Mouse (Mus musculus) intestine, embryonic 16.5 days (tissue): ENCODE measurements at regions not wholly inside any gene's neighbourhood (a gene's known extent, or its start where the extent isn't known, plus 50 kb on each side); places are given as distances from the start of the nearest gene placed in this dataset.

ENCODE experiments used
- ATAC-seq: fragments of 200-750 bp; cut with Nextera tagmentation; 2 replicates; pipeline ENCODE4 v1.8.0; 2017; ENCODE audit warnings: moderate TSS enrichment, moderate library complexity
- H3K27ac ChIP-seq: fragments of 300-500 bp; sonication (generic); 2 replicates; pipeline ENCODE4 v1.5.1; 2014; ENCODE audit warnings: mild to moderate bottlenecking, low read length
- H3K27me3 ChIP-seq: fragments of 300-500 bp; sonication (generic); replicated peaks from 2 replicates; pipeline ENCODE4 v1.6.1; 2014; ENCODE audit warnings: low read length, control low read depth, mixed read lengths; ENCODE audit not compliant: control insufficient read depth, insufficient read depth
- H3K36me3 ChIP-seq: fragments of 300-500 bp; sonication (generic); 2 replicates; pipeline ENCODE4 v1.6.1; 2014; ENCODE audit warnings: low read length, control low read depth; ENCODE audit not compliant: control insufficient read depth, insufficient read depth
- H3K4me1 ChIP-seq: fragments of 300-500 bp; sonication (generic); 2 replicates; pipeline ENCODE4 v1.6.1; 2014; ENCODE audit warnings: low read length, control low read depth, mixed read lengths; ENCODE audit not compliant: control insufficient read depth, insufficient read depth
- H3K4me2 ChIP-seq: fragments of 300-500 bp; sonication (generic); 2 replicates; pipeline ENCODE4 v1.6.1; 2014; ENCODE audit warnings: low read depth, low read length, control low read depth
- H3K4me3 ChIP-seq: fragments of 300-500 bp; sonication (generic); 2 replicates; pipeline ENCODE4 v1.5.1; 2014; ENCODE audit warnings: mild to moderate bottlenecking, low read length
- H3K9ac ChIP-seq: fragments of 300-500 bp; sonication (generic); 2 replicates; pipeline ENCODE4 v1.6.1; 2014; ENCODE audit warnings: low read depth, low read length
- H3K9me3 ChIP-seq: fragments of 300-500 bp; sonication (generic); 2 replicates; pipeline ENCODE4 v1.6.1; 2016; ENCODE audit warnings: low read length, control low read depth; ENCODE audit not compliant: control insufficient read depth
- WGBS: fragments of 180-500 bp; shearing (Covaris S2); extraction: QIAGEN DNeasy Blood & Tissue Kit; methylation state at CpG from one replicate; pipeline ENCODE4 v1.1.7; 2014; 5-methylcytosine and 5-hydroxymethylcytosine counted together

GRCm38 (mm10) chr8:51032386-51032785 lies 2188.6 kb upstream of the Tenm3 start:
- no peaks in the 10 kb centered on the region for H3K4me1 ChIP-seq
- WGBS, result 48% methylated on average over 3 of the region's 3 CpGs
- no peaks in the 10 kb centered on the region for H3K36me3 ChIP-seq
- no peak overlapping the region for H3K4me2 ChIP-seq
- H3K9me3 ChIP-seq, result no peaks in the 10 kb centered on the region
- H3K9ac ChIP-seq, result no peak overlapping the region
- no peak for ATAC-seq
- H3K27ac ChIP-seq, result no peak overlapping the region
- H3K27me3 ChIP-seq, result no peaks in the 10 kb centered on the region
- no peak overlapping the region for H3K4me3 ChIP-seq

- Histone ChIP-seq H3K4me3 (no peak overlapping the region), H3K4me2 (no peak overlapping the region), H3K36me3 (no peaks in the 10 kb centered on the region), H3K27ac (no peak overlapping the region), H3K27me3 (no peaks in the 10 kb centered on the region), H3K4me1 (no peaks in the 10 kb centered on the region), H3K9ac (no peak overlapping the region), H3K9me3 (no peaks in the 10 kb centered on the region)
- ATAC-seq, result no peak
- WGBS, result 91% methylated on average over 3 of the region's 3 CpGs
Measured at GRCm38 (mm10) chr8:51010508-51010907, 2166.8 kb upstream of the Tenm3 start.

GRCm38 (mm10) chr8:50967386-50967785 lies 2123.6 kb upstream of the Tenm3 start:
- ATAC-seq, result no peak
- Histone ChIP-seq H3K9ac (no peak overlapping the region), H3K36me3 (no peaks in the 10 kb centered on the region), H3K27me3 (no peaks in the 10 kb centered on the region), H3K9me3 (no peaks in the 10 kb centered on the region), H3K4me3 (no peak overlapping the region), H3K4me2 (no peak overlapping the region), H3K4me1 (no peaks in the 10 kb centered on the region), H3K27ac (no peak overlapping the region)
- 55% methylated on average over 4 of the region's 4 CpGs for whole genome bisulfite sequencing

- Histone ChIP-seq H3K36me3 (no peaks in the 10 kb centered on the region), H3K4me2 (no peak overlapping the region), H3K27ac (no peak overlapping the region), H3K9ac (no peak overlapping the region), H3K27me3 (peaks cover 15% of the 10 kb centered on the region), H3K4me3 (no peak overlapping the region), H3K4me1 (peaks cover 3% of the 10 kb centered on the region; the same call in 1 of the 2 replicates), H3K9me3 (no peaks in the 10 kb centered on the region)
- WGBS, result 25% methylated on average over 5 of the region's 5 CpGs
- no peak for ATAC-seq
Measured at GRCm38 (mm10) chr8:50917540-50917939, 2073.8 kb upstream of the Tenm3 start.

GRCm38 (mm10) chr8:50916733-50917113 lies 2073.0 kb upstream of the Tenm3 start:
- Histone ChIP-seq H3K4me2 (peak overlapping the region; percentile 96), H3K27ac (no peak overlapping the region), H3K27me3 (peaks cover 15% of the 10 kb centered on the region), H3K36me3 (no peaks in the 10 kb centered on the region), H3K4me3 (peak overlapping the region; percentile 56), H3K4me1 (peaks cover 3% of the 10 kb centered on the region; the same call in 1 of the 2 replicates), H3K9me3 (no peaks in the 10 kb centered on the region), H3K9ac (no peak overlapping the region; the same call in 1 of the 2 replicates)
- 2% methylated on average over 8 of the region's 8 CpGs for WGBS
- ATAC-seq, result peak; percentile 18; the same call in 1 of the 2 replicates

- H3K27ac ChIP-seq, result no peak overlapping the region
- H3K4me2 ChIP-seq, result peak overlapping the region; percentile 96
- peak overlapping the region; percentile 56 for H3K4me3 ChIP-seq
- peaks cover 15% of the 10 kb centered on the region for H3K27me3 ChIP-seq
- ATAC-seq, result peak; percentile 71
- under 1% methylated on average over 49 of the region's 56 CpGs for WGBS
- H3K36me3 ChIP-seq, result no peaks in the 10 kb centered on the region
- H3K4me1 ChIP-seq, result peaks cover 3% of the 10 kb centered on the region; the same call in 1 of the 2 replicates
- peak overlapping the region; percentile 55; the same call in 1 of the 2 replicates for H3K9ac ChIP-seq
- no peaks in the 10 kb centered on the region for H3K9me3 ChIP-seq
Measured at GRCm38 (mm10) chr8:50915876-50916732, 2072.4 kb upstream of the Tenm3 start.

- no peaks in the 10 kb centered on the region for H3K36me3 ChIP-seq
- H3K27me3 ChIP-seq, result peaks cover 15% of the 10 kb centered on the region
- peaks cover 3% of the 10 kb centered on the region; the same call in 1 of the 2 replicates for H3K4me1 ChIP-seq
- no peaks in the 10 kb centered on the region for H3K9me3 ChIP-seq
- WGBS, result under 1% methylated on average over 22 of the region's 22 CpGs
- H3K4me3 ChIP-seq, result peak overlapping the region; percentile 56
- no peak overlapping the region for H3K27ac ChIP-seq
- H3K4me2 ChIP-seq, result peak overlapping the region; percentile 96
- H3K9ac ChIP-seq, result peak overlapping the region; percentile 55
- no peak; the same call in 1 of the 2 replicates for ATAC-seq
Measured at GRCm38 (mm10) chr8:50915259-50915875, 2071.6 kb upstream of the Tenm3 start.

GRCm38 (mm10) chr8:50914615-50915014 lies 2070.9 kb upstream of the Tenm3 start:
- no peaks in the 10 kb centered on the region for H3K9me3 ChIP-seq
- H3K9ac ChIP-seq, result no peak overlapping the region
- no peaks in the 10 kb centered on the region for H3K36me3 ChIP-seq
- H3K27ac ChIP-seq, result no peak overlapping the region
- peaks cover 3% of the 10 kb centered on the region; the same call in 1 of the 2 replicates for H3K4me1 ChIP-seq
- no peak for ATAC-seq
- H3K27me3 ChIP-seq, result peaks cover 15% of the 10 kb centered on the region
- 0 out of 2 replicates have a peak overlapping the region, but pooled peaks have one; percentile 56 for H3K4me3 ChIP-seq
- WGBS, result 21% methylated on average over 7 of the region's 7 CpGs
- no peak overlapping the region for H3K4me2 ChIP-seq

- Histone ChIP-seq H3K36me3 (no peaks in the 10 kb centered on the region), H3K4me3 (no peak overlapping the region), H3K9me3 (no peaks in the 10 kb centered on the region), H3K4me2 (no peak overlapping the region), H3K27ac (no peak overlapping the region), H3K4me1 (no peaks in the 10 kb centered on the region), H3K27me3 (no peaks in the 10 kb centered on the region), H3K9ac (no peak overlapping the region)
- no peak for ATAC-seq
- WGBS, result 82% methylated on average over 5 of the region's 5 CpGs
Measured at GRCm38 (mm10) chr8:50878198-50878597, 2034.4 kb upstream of the Tenm3 start.
